Mouse (Mus musculus) kidney, embryonic 14.5 days (tissue): ENCODE data around the gene Arhgef40. TPM values are rescaled to one million over a fixed set of nuclear protein-coding genes. Genes with fewer than 3 reads are reported as not detected.

ENCODE experiments used
- ATAC-seq: fragments of 200-750 bp; cut with Nextera tagmentation; 2 replicates; pipeline ENCODE4 v1.8.0; 2017; ENCODE audit warnings: moderate number of reproducible peaks, mild to moderate bottlenecking, moderate TSS enrichment, moderate library complexity; ENCODE audit not compliant: low FRiP score, low TSS enrichment
- H3K27ac ChIP-seq: fragments of 300-500 bp; sonication (generic); 2 replicates; pipeline ENCODE4 v1.5.1; 2014; ENCODE audit warnings: low read depth, mild to moderate bottlenecking, low read length, moderate library complexity, mixed read lengths
- H3K27me3 ChIP-seq: fragments of 300-500 bp; sonication (generic); 2 replicates; pipeline ENCODE4 v1.6.1; 2014; ENCODE audit warnings: mild to moderate bottlenecking, low read length; ENCODE audit not compliant: control insufficient read depth, insufficient read depth
- H3K36me3 ChIP-seq: fragments of 300-500 bp; sonication (generic); 2 replicates; pipeline ENCODE4 v1.6.1; 2014; ENCODE audit warnings: low read length, mixed read lengths; ENCODE audit not compliant: control insufficient read depth, insufficient read depth
- H3K4me1 ChIP-seq: fragments of 300-500 bp; sonication (generic); 2 replicates; pipeline ENCODE4 v1.6.1; 2014; ENCODE audit warnings: low read length, mixed read lengths; ENCODE audit not compliant: control insufficient read depth, insufficient read depth
- H3K4me2 ChIP-seq: fragments of 300-500 bp; sonication (generic); replicated peaks from 2 replicates; pipeline ENCODE4 v1.6.1; 2014; ENCODE audit warnings: low read depth, mild to moderate bottlenecking, low read length
- H3K4me3 ChIP-seq: fragments of 300-500 bp; sonication (generic); 2 replicates; pipeline ENCODE4 v1.5.1; 2014; ENCODE audit warnings: mild to moderate bottlenecking, low read length
- H3K9ac ChIP-seq: fragments of 300-500 bp; sonication (generic); 2 replicates; pipeline ENCODE4 v1.6.1; 2014; ENCODE audit warnings: low read depth, mild to moderate bottlenecking, low read length, moderate library complexity
- H3K9me3 ChIP-seq: fragments of 300-500 bp; sonication (generic); 2 replicates; pipeline ENCODE4 v1.6.1; 2016; ENCODE audit warnings: low read length; ENCODE audit not compliant: control insufficient read depth
- WGBS: fragments of 180-500 bp; shearing (Covaris S2); extraction: QIAGEN DNeasy Blood & Tissue Kit; methylation state at CpG from one replicate; pipeline ENCODE4 v1.1.7; 2014; 5-methylcytosine and 5-hydroxymethylcytosine counted together
- polyA plus RNA-seq: library from polyadenylated mRNA; unstranded; fragments of >200 nt; fragmentation: Nextera tagmentation; extraction: Ambion mirVana; gene quantifications from 2 replicates; pipeline ENCODE4 v1.2.1, GENCODE M21; 2014

Gene Arhgef40
- polyA plus RNA-seq, 1 experiment from 2014 or later, result 74.9 TPM

- Histone ChIP-seq H3K9ac (peak overlapping the region; percentile 93), H3K4me1 (peaks cover 67% of the 10 kb centered on the region), H3K36me3 (peaks cover 7% of the 10 kb centered on the region; the same call in 1 of the 2 replicates), H3K4me3 (peak overlapping the region; percentile 71), H3K4me2 (peak overlapping the region; percentile 52), H3K27ac (peak overlapping the region; percentile 94), H3K27me3 (no peaks in the 10 kb centered on the region), H3K9me3 (no peaks in the 10 kb centered on the region)
- 2% methylated on average over 14 of the region's 24 CpGs for WGBS
- peak; percentile 24 for ATAC-seq
These were observed 29.3 kb downstream of the Arhgef40 start for GRCm38 (mm10) chr14:52013771-52014219.

DNA sequence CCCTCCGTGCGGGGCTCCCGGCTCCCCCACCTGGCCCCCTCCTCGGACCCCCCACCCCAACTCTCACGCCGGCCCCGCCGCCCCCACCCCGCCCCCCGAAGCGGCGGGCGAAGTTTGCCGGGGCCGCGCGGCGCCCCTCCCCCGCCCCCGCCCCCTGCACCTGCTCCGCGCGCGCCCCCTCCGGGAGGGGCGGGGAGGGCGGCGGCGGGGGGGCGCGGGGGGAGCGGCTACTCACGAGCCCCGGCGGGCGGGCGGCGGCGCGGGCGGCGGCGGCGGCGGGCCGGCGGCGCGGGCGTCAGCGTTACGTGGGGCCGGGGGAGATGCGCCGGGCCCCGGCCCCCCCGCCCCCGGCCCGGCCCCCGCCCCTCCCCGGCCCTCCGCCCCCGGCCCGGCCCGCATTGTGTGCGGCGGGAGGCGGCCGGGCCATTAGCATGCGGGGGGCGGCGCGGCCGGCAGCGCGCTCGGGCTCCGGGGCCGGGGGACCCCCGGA lies 29.8 kb downstream of the Arhgef40 start:
- H3K36me3 ChIP-seq, result peaks cover 3% of the 10 kb centered on the region; the same call in 1 of the 2 replicates
- H3K4me3 ChIP-seq, result peak overlapping the region; percentile 71
- ATAC-seq, result peak; percentile 14
- H3K9me3 ChIP-seq, result no peaks in the 10 kb centered on the region
- peak overlapping the region; percentile 93 for H3K9ac ChIP-seq
- under 1% methylated on average over 21 of the region's 80 CpGs for WGBS
- peaks cover 65% of the 10 kb centered on the region for H3K4me1 ChIP-seq
- H3K27me3 ChIP-seq, result no peaks in the 10 kb centered on the region
- peak overlapping the region; percentile 94 for H3K27ac ChIP-seq
- H3K4me2 ChIP-seq, result peak overlapping the region; percentile 52

DNA sequence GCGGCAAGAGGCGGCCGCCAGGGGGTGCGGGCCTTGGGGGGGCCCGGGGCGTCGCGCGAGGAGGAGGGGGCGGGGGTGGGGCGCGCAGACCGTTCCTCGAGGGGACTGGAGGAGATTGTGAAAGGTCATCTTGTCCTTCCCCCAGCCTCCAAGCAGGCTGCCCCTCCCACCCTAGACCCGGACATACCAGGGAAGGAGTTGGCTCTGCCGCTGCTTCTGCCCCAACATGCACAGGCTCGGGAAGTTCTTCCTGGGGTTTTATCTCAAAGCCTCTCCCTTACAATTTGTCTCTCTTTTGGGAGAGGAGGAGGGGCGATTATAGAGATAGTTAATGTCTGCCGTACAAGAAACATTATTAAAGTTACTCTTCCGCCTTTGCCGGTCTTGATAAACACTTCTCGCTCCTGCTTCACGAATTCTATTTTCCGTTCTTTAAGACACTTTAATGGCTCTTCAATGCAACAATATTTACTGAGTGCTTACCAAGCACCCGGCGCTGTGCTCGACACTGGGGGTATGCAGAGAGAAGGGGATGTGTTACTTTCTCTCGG lies 30.3 kb downstream of the Arhgef40 start:
- peak; percentile 37 for ATAC-seq
- H3K27ac ChIP-seq, result peak overlapping the region; percentile 91
- peak overlapping the region; percentile 93 for H3K9ac ChIP-seq
- H3K27me3 ChIP-seq, result no peaks in the 10 kb centered on the region
- H3K9me3 ChIP-seq, result no peaks in the 10 kb centered on the region
- WGBS, result under 1% methylated on average over 21 of the region's 28 CpGs
- H3K4me3 ChIP-seq, result peak overlapping the region; percentile 71
- H3K4me2 ChIP-seq, result peak overlapping the region; percentile 52
- H3K4me1 ChIP-seq, result peaks cover 60% of the 10 kb centered on the region
- H3K36me3 ChIP-seq, result no peaks in the 10 kb centered on the region

- Histone ChIP-seq H3K4me2 (peak within 1 kb of the TSS; percentile 52), H3K36me3 (no peaks in the 10 kb centered on the region), H3K27me3 (no peaks in the 10 kb centered on the region), H3K4me3 (peak within 1 kb of the TSS; percentile 71), H3K4me1 (peaks cover 53% of the 10 kb centered on the region), H3K27ac (peak within 1 kb of the TSS; percentile 91), H3K9me3 (no peaks in the 10 kb centered on the region), H3K9ac (peak within 1 kb of the TSS; percentile 93)
- no peak for ATAC-seq
- 13% methylated on average over 6 of the region's 6 CpGs for WGBS
These were observed 31.1 kb downstream of the Arhgef40 start, which contains the start of gene Tmem253 for GRCm38 (mm10) chr14:52015445-52016100. Tmem253 (plus strand) TSS chr14:52015658.

DNA sequence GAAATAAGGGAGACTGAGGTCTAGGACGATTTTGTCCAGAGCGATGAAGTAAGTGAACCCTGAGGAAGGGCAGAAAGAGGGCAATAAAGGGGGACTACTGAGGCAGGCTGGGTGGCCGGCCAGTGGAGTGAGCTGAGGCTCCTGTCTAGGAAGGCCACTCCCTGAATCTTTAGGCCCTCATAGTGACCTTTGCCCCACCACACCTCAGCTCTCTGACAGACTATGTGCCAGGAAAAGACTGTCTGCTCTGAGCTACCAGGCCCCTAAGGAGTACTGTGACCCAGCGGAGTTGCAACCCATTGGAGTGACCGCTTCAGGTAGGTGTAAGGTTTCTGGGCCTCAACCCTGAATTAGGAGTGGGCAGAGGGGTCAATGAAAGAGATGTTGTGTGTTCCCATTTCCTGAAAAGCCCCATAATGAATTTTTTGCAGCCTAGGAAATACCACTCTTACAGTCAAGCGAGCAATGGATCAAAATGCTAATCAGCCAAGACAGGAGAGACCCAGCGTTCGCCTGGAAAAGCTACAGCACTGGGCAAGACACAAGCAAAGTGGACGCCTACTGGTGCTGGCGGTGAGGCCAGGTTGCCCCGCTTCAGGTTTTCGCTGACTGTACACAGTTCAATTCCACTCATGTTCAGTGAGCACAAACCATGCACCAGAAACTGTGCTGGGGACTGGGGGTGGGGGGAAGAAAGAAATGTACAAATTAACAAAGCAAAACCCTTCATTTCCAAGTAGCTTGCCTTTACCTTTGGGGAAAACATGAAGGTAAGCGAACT lies 32.3 kb downstream of the Arhgef40 start:
- no peak for ATAC-seq
- Histone ChIP-seq H3K9me3 (no peaks in the 10 kb centered on the region), H3K4me2 (no peak overlapping the region), H3K9ac (peak overlapping the region; percentile 28; the same call in 1 of the 2 replicates), H3K4me1 (peaks cover 55% of the 10 kb centered on the region), H3K36me3 (no peaks in the 10 kb centered on the region), H3K4me3 (no peak overlapping the region), H3K27me3 (no peaks in the 10 kb centered on the region), H3K27ac (0 out of 2 replicates have a peak overlapping the region, but pooled peaks have one; percentile 37)
- whole genome bisulfite sequencing, result 66% methylated on average over 13 of the region's 13 CpGs

- Histone ChIP-seq H3K36me3 (no peaks in the 10 kb centered on the region), H3K9me3 (no peaks in the 10 kb centered on the region), H3K27me3 (no peaks in the 10 kb centered on the region), H3K4me3 (no peak overlapping the region), H3K4me2 (no peak overlapping the region), H3K4me1 (peaks cover 57% of the 10 kb centered on the region), H3K9ac (no peak overlapping the region), H3K27ac (no peak overlapping the region)
- no peak for ATAC-seq
- WGBS, result 70% methylated on average over 4 of the region's 4 CpGs
These were observed 33.1 kb downstream of the Arhgef40 start for GRCm38 (mm10) chr14:52017662-52018061.

GRCm38 (mm10) chr14:52018248-52019050 lies 33.9 kb downstream of the Arhgef40 start:
- no peaks in the 10 kb centered on the region for H3K36me3 ChIP-seq
- no peaks in the 10 kb centered on the region for H3K27me3 ChIP-seq
- 85% methylated on average over 15 of the region's 15 CpGs for WGBS
- peak overlapping the region; percentile 59 for H3K4me2 ChIP-seq
- no peak for ATAC-seq
- peaks cover 50% of the 10 kb centered on the region for H3K4me1 ChIP-seq
- H3K27ac ChIP-seq, result peak overlapping the region; percentile 99
- peak overlapping the region; percentile 92; the same call in 1 of the 2 replicates for H3K9ac ChIP-seq
- peak overlapping the region; percentile 59; the same call in 1 of the 2 replicates for H3K4me3 ChIP-seq
- no peaks in the 10 kb centered on the region for H3K9me3 ChIP-seq

DNA sequence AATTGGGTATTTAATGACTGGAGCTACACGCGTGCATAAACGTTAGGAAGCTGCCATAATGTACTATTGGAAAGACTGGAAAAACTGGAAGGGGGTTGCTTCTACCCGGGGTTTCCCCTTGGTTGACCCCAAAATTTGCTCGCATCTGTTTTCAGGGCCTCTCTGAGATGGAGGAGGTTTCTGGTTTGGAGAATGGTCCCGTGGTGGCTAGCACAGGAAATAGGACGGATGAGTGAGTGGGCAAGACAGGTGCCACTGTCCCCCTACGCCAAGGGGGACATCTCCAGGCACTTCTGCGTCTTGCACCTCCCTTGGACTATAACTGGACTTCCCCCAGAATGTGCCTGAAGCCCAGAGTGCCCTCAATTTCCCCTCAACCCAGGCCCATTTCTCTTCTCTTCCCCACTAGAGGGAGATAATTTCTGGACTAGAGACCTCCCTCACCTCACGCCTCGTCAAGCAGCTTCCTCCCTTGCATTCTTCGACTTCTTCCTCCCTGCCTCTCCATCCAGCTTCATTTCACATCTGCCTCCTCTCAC lies 34.6 kb downstream of the Arhgef40 start:
- Histone ChIP-seq H3K27ac (peak overlapping the region; percentile 99), H3K27me3 (no peaks in the 10 kb centered on the region), H3K4me1 (peaks cover 48% of the 10 kb centered on the region), H3K4me3 (peak overlapping the region; percentile 59), H3K36me3 (no peaks in the 10 kb centered on the region), H3K4me2 (peak overlapping the region; percentile 59), H3K9ac (peak overlapping the region; percentile 92), H3K9me3 (no peaks in the 10 kb centered on the region)
- WGBS, result 31% methylated on average over 12 of the region's 12 CpGs
- no peak for ATAC-seq
